Mouse (Mus musculus) liver, adult 2 months (tissue): ENCODE data around the gene Gm973. TPM values are rescaled to one million over a fixed set of nuclear protein-coding genes. Genes with fewer than 3 reads are reported as not detected.
A peak's percentile ranks its signal among the peaks of the same experiment; 100 is the strongest.

Experiments used
- DNase-seq: peaks from one replicate; pipeline ENCODE4 v3.0.0-alpha.2; 2011; ENCODE audit warnings: low read depth, low spot score; ENCODE audit errors: extremely low read depth
- H3K27ac ChIP-seq: fragments of 200-500 bp; replicated peaks from 2 replicates; pipeline ENCODE4 v1.5.1; 2012; ENCODE audit warnings: low read depth, mild to moderate bottlenecking, control low read depth, inconsistent platforms, low read length; ENCODE audit not compliant: insufficient read depth
- H3K27me3 ChIP-seq: fragments of 200-500 bp; 2 replicates; pipeline ENCODE4 v1.6.1; 2012; ENCODE audit warnings: mild to moderate bottlenecking, moderate library complexity, low read length, inconsistent platforms; ENCODE audit not compliant: control insufficient read depth, insufficient read depth
- H3K36me3 ChIP-seq: fragments of 200-500 bp; 2 replicates; pipeline ENCODE4 v1.6.1; 2012; ENCODE audit warnings: low read length, inconsistent platforms; ENCODE audit not compliant: control insufficient read depth, insufficient read depth
- H3K4me1 ChIP-seq: fragments of 200-500 bp; 2 replicates; pipeline ENCODE4 v1.6.1; 2011; ENCODE audit warnings: low read length; ENCODE audit not compliant: control insufficient read depth, insufficient read depth
- H3K4me3 ChIP-seq: fragments of 200-500 bp; 2 replicates; pipeline ENCODE4 v1.5.1; 2011; ENCODE audit warnings: low read depth, mild to moderate bottlenecking, control low read depth, low read length, moderate library complexity; ENCODE audit not compliant: insufficient read depth
- H3K79me2 ChIP-seq: fragments of 200-500 bp; 2 replicates; pipeline ENCODE4 v1.6.1; 2012; ENCODE audit warnings: inconsistent platforms, mild to moderate bottlenecking, low read length, moderate library complexity; ENCODE audit not compliant: control insufficient read depth, insufficient read depth
- H3K9ac ChIP-seq: fragments of 200-500 bp; 2 replicates; pipeline ENCODE4 v1.6.1; 2012; ENCODE audit warnings: low read depth, mild to moderate bottlenecking, control low read depth, inconsistent platforms, low read length
- CTCF ChIP-seq: fragments of 200-500 bp; IDR thresholded peaks from 2 replicates; pipeline ENCODE4 v1.5.1; 2011; ENCODE audit warnings: low read depth, low read length, control low read depth
- POLR2A ChIP-seq: fragments of 200-500 bp; IDR thresholded peaks from 2 replicates; pipeline ENCODE4 v1.6.1; 2011; ENCODE audit warnings: low read length, control low read depth; ENCODE audit not compliant: insufficient read depth; ENCODE audit errors: extremely low read depth
- WGBS: fragments of 180-500 bp; shearing (Covaris S2); methylation state at CpG from one replicate; pipeline ENCODE4 v1.1.7; 2018; 5-methylcytosine and 5-hydroxymethylcytosine counted together
- polyA plus RNA-seq: library from polyadenylated mRNA; depleted of rRNA; stranded (reverse); fragments of >200 nt; gene quantifications from 2 replicates; pipeline ENCODE4 v1.2.3, GENCODE M21; 2012
- total RNA-seq: library from RNA; depleted of rRNA; stranded (reverse); fragments of >200 nt; gene quantifications from 2 replicates; pipeline ENCODE4 v1.2.3, GENCODE M21; 2014

Gene Gm973
- total and polyA plus RNA-seq, 2 experiments, result not detected

DNA sequence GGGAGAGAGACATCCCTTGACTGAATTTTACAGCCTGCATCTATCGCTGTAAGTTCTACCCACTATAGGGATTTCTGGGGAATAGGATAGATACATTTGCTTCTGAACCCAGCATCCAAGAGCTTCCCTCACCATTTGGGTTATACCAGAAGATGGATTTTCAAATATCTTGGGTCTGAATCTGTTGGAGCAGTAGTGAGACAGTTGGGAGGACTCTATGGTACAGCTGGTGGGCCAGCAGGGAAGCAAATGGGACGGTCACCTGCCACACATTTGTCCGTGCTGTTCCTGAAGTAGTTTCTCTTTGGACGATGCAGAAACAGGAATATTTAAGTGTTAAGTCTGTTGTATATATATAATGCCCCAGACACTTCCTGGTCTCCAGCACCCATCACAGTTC is 51.5 kb downstream of the Gm973 start:
- Histone ChIP-seq H3K27ac (no peak overlapping the region), H3K36me3 (no peaks in the 10 kb centered on the region), H3K4me1 (no peaks in the 10 kb centered on the region), H3K27me3 (no peaks in the 10 kb centered on the region), H3K4me3 (no peak overlapping the region), H3K9ac (no peak overlapping the region), H3K79me2 (no peaks in the 10 kb centered on the region; the same call in 1 of the 2 replicates)
- WGBS, result 88% methylated on average over 4 of the region's 4 CpGs
- TF ChIP-seq CTCF, result no peak
- TF ChIP-seq POLR2A, result no peak
- DNase-seq, result no peak

DNA sequence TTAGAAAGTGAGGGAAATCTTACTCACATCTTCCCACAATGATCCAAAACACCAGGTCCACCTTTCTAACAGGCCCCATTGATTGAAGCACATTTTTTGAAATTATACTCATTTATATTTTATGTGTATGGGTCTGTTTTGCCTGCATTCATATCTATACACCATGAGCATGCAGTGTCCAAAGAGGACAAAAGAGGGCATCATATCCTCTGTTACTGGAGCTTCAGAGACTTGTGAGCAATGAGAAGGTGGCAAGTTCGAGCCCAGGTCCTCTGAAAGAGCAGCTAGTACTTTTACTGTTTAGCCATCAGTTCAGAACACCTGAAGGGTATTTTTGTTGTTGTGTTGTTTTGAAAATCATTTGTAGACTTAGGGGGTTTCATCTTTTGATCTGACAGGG is 52.2 kb downstream of the Gm973 start:
- TF ChIP-seq CTCF, result no peak
- TF ChIP-seq POLR2A, result no peak
- Histone ChIP-seq H3K36me3 (no peaks in the 10 kb centered on the region), H3K4me1 (no peaks in the 10 kb centered on the region), H3K4me3 (no peak overlapping the region), H3K27me3 (no peaks in the 10 kb centered on the region), H3K27ac (no peak overlapping the region), H3K79me2 (no peaks in the 10 kb centered on the region; the same call in 1 of the 2 replicates), H3K9ac (no peak overlapping the region)
- WGBS, result 87% methylated on average over 1 of the region's 1 CpGs
- DNase-seq, result no peak

DNA sequence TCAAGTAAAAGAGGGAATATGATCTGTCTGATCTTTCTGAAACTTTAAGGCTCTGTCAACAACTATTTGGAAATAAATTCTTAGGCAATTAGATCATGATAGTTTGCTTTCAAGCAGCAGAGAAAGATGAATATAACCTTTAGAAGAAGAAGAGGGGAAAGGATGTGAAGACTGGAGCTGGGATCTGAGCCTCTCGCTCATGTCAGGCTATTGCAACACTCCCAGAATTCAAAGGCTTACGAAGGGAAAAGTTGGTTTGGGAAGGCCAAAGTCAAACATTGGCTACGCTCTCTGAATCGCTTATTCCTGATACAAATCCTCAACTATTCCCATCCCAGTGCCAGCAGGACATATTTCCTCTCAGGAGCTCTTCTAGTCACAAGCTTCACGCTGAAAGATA is 53.2 kb downstream of the Gm973 start:
- H3K9ac ChIP-seq, result no peak overlapping the region
- H3K4me3 ChIP-seq, result no peak overlapping the region
- peak; percentile 19 for DNase-seq
- H3K27ac ChIP-seq, result no peak overlapping the region
- H3K79me2 ChIP-seq, result no peaks in the 10 kb centered on the region; the same call in 1 of the 2 replicates
- 47% methylated on average over 5 of the region's 5 CpGs for WGBS
- TF ChIP-seq CTCF (no peak), POLR2A (no peak)
- H3K27me3 ChIP-seq, result no peaks in the 10 kb centered on the region
- no peaks in the 10 kb centered on the region for H3K36me3 ChIP-seq
- H3K4me1 ChIP-seq, result no peaks in the 10 kb centered on the region

DNA sequence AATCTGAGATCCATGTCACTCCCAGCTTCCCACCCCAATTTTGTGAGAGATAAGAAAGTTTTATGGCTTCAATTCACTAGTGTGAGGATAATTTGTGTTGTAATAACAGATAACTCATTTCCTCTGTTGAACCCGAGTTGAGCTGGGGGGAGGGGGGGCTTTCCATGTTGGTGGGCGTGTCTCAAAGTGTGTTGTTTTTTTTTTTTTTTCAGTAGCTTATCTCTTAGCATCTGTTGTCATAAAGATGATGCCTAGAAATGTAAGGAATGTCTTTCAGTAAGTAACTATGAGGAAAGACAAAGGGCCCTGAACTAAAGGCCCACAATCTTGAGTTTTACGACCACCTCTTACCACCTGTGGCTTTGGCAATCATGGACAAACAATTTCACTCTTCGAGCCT is 54.7 kb downstream of the Gm973 start:
- no peak overlapping the region for H3K27ac ChIP-seq

DNA sequence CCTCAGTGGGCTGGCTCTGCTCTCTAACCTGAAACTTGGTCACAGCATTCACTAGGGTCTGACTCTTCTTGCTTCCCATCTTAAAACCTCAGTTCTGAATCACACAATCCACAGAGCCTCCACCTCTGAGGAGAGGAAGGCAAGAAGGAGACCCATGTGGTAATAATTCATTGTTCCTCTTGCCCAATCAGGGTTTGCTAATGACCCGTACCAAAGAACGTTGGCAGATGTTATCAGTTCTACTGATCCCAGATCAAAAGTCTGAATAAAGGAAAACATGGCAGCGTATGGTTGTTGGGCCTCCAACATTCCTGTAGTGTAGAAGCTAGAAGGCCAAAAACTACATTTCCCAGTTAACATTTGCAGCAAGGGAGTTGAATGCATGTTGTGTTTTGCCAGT is 55.4 kb downstream of the Gm973 start:
- Histone ChIP-seq H3K36me3 (no peaks in the 10 kb centered on the region), H3K27me3 (no peaks in the 10 kb centered on the region), H3K4me1 (no peaks in the 10 kb centered on the region), H3K9ac (no peak overlapping the region), H3K27ac (no peak overlapping the region), H3K79me2 (no peaks in the 10 kb centered on the region), H3K4me3 (no peak overlapping the region)
- DNase-seq, result no peak
- 55% methylated on average over 3 of the region's 3 CpGs for WGBS
- TF ChIP-seq POLR2A, result no peak

More for the DNA sequence above, 54.7 kb downstream of the Gm973 start:
- Histone ChIP-seq H3K79me2 (no peaks in the 10 kb centered on the region), H3K27me3 (no peaks in the 10 kb centered on the region), H3K9ac (no peak overlapping the region), H3K4me3 (no peak overlapping the region), H3K4me1 (no peaks in the 10 kb centered on the region), H3K36me3 (no peaks in the 10 kb centered on the region)
- 76% methylated on average over 4 of the region's 4 CpGs for WGBS
- no peak for DNase-seq
- TF ChIP-seq CTCF (no peak), POLR2A (no peak)

DNA sequence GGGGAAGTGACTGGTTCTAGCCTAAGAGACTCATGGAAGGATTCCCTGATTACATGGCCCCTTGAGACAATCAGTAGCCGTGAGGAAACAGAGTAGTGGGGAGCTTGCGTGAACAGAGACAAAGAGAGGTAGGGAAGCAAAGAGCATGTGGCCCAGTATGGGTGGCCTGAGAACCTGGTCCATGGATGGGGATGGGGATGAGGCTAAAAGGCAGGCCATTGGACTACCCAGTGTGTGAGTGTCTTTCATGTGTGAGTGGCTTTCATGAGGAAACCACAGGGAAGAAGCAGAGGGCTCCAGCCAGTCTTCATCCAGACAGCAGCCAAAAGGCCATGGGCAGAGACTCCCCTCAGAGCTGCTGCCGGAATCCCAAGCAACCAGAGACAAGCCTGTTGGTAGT is 57.8 kb downstream of the Gm973 start:
- no peaks in the 10 kb centered on the region for H3K27me3 ChIP-seq
- H3K9ac ChIP-seq, result no peak overlapping the region
- no peak for DNase-seq
- H3K79me2 ChIP-seq, result no peaks in the 10 kb centered on the region
- no peak overlapping the region for H3K4me3 ChIP-seq
- no peak for TF ChIP-seq POLR2A
- no peak for TF ChIP-seq CTCF
- 94% methylated on average over 3 of the region's 3 CpGs for whole genome bisulfite sequencing
- no peaks in the 10 kb centered on the region for H3K36me3 ChIP-seq
- no peaks in the 10 kb centered on the region for H3K4me1 ChIP-seq
- no peak overlapping the region for H3K27ac ChIP-seq
